Mouse (Mus musculus) spleen, postnatal 36 days (tissue): Measurements from ENCODE around the gene Rest.

ENCODE experiments used
- DNase-seq, 2 experiments: peaks; one replicate each; pipeline ENCODE4 v3.0.0; 2022; ENCODE audit warnings: low spot score in 2 of 2, mixed read lengths in 1 of 2

Gene Rest

GRCm38 (mm10) chr5:77309051-77309906 is 44.0 kb downstream of the Rest start:
- peak; percentile 25 to 41 for DNase-seq

- peak; percentile 97 to 98 for DNase-seq
Measured at GRCm38 (mm10) chr5:77309924-77310772, 44.9 kb downstream of the Rest start, which contains the start of the genes Noa1 and Polr2b. Noa1 (minus strand) TSS chr5:77310084. Polr2b (plus strand) TSS chr5:77310147.

- DNase-seq: no peak
Measured at GRCm38 (mm10) chr5:77314206-77314605, 48.9 kb downstream of the Rest start.

- no peak for DNase-seq
Measured at GRCm38 (mm10) chr5:77314986-77315385, 49.7 kb downstream of the Rest start.

GRCm38 (mm10) chr5:77324936-77325335 is 59.6 kb downstream of the Rest start:
- DNase-seq: no peak

- DNase-seq: no peak
Measured at GRCm38 (mm10) chr5:77330154-77330553, 64.9 kb downstream of the Rest start.
